Mouse (Mus musculus) midbrain, embryonic 12.5 days (tissue): ENCODE data around the gene Syk. TPM values are rescaled to one million over a fixed set of nuclear protein-coding genes. Genes with fewer than 3 reads are reported as not detected.

Source experiments
- polyA plus RNA-seq: library from polyadenylated mRNA; unstranded; fragments of >200 nt; fragmentation: Nextera tagmentation; extraction: Ambion mirVana; gene quantifications from 2 replicates; pipeline ENCODE4 v1.2.1, GENCODE M21; 2016

The Syk gene
- polyA plus RNA-seq, 1 experiment from 2014 or later = 3.2 TPM

Other genes starting within 250 kb of the Syk start
- gene Diras2, start 51.9 kb upstream of the Syk start, polyA plus RNA-seq = 0.66 and 0.98 TPM in 2 replicates